Mouse (Mus musculus) kidney, adult 10 weeks (tissue): Measurements from ENCODE around the gene Olfr661. TPM values are rescaled to one million over a fixed set of nuclear protein-coding genes. Genes with fewer than 3 reads are reported as not detected.

Source experiments
- polyA plus RNA-seq: library from polyadenylated mRNA; stranded (reverse); fragments of 350-450 nt; fragmentation: Illumina TruSeq; extraction: RNeasy Lipid Tissue Mini Kit (QIAGEN cat#74804); gene quantifications from one replicate; pipeline ENCODE4 v1.2.3, GENCODE M21; 2014; ENCODE audit warnings: low read depth, low replicate concordance

Gene Olfr661
- not detected for polyA plus RNA-seq

DNA sequence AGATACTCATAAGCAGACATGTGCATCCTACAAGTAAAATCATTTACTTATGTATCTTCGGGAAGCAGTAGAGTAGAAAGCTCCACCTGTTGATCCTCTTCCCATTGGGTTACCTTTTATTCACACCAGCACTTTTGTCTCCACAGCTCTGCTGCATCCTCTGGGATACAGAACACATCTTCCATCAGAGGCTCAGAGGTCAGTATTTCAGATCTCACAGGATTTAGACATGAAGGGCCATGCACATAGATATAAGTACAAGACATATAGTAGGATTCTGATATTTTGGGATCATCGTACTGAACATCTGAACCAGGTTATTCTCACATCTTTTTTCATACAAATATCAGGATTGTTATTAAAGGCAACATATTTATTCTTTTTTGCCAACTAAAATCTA lies at the start of gene Olfr661:
TSS of gene Olfr661 (plus strand) at position 301 of the 400 bp plus-strand sequence.

DNA sequence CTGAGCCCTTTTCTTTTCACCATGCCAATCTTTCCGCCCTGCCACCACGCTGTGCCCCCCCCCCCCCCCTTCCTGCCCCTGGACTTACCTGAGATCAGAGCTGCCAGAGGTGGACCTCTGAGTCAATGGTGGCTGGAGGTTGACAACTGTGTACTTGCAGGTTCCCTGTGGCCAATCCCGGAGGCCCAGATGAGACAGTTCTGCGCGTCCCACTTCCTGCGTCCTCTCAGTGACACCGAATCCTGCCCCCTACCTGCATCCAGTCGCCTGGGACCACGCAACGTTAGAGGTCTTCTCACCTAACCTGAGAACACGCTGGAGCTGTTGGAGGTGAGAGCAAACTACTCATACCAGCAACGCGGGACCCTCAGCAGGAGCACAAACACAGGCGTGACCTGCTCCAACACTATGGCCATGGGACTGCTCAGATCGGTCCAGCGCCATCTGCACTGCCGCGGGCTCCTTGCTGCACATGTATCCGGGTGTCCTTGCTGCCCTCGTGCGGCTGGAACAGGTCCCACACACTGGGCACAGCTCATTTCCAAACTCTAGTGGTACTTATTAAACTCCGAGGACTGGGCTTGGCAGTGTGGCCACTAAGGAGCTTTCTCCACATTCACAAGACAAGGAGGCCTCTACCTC lies 39.3 kb upstream of the Olfr661 start, which contains the start of gene Olfr658:
TSS of gene Olfr658 (minus strand) at position 465 of the 642 bp plus-strand sequence.

DNA sequence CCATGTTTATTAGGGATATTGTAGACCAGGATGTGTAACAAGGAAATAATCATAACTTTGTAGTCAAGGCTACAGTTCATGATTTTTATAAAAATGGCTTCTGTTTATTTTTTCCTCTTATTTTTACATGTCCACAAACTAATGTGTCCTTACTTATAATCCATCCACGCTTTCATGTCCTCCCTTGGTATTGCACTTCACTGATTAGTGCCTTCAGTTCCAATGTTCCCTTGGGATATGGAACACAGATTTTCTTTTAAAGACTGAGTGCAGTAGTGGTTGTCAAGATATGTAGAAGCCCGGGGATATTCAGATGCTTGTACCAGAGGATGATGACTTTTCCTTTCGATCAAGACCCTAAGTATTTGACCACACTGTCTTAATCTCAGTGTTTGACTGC lies 19.8 kb upstream of the Olfr661 start, which contains the start of gene Olfr659:
TSS of gene Olfr659 (plus strand) at position 301 of the 400 bp plus-strand sequence.

Other genes starting within 250 kb of the Olfr661 start
- gene Trim30a, start 221.3 kb upstream of the Olfr661 start, polyA plus RNA-seq, result 12.9 TPM
- gene Trim30d, start 178.7 kb upstream of the Olfr661 start, polyA plus RNA-seq, result 5.3 TPM
- gene Olfr651, start 136.4 kb upstream of the Olfr661 start, polyA plus RNA-seq, result not detected
- gene Olfr652, start 125.6 kb upstream of the Olfr661 start, polyA plus RNA-seq, result not detected
- gene Olfr653, start 109.2 kb upstream of the Olfr661 start, polyA plus RNA-seq, result not detected
- not detected for gene Olfr654, start 99.5 kb upstream of the Olfr661 start, polyA plus RNA-seq
- gene Olfr655, start 84.7 kb upstream of the Olfr661 start, polyA plus RNA-seq, result not detected
- not detected for gene Olfr656, start 72.5 kb upstream of the Olfr661 start, polyA plus RNA-seq
- gene Olfr657, start 61.7 kb upstream of the Olfr661 start, polyA plus RNA-seq, result not detected
- not detected for gene Olfr658, start 39.2 kb upstream of the Olfr661 start, polyA plus RNA-seq
- gene Olfr659, start 19.7 kb upstream of the Olfr661 start, polyA plus RNA-seq, result not detected
- gene Usp17le, start 91.0 kb downstream of the Olfr661 start, polyA plus RNA-seq, result not detected
- not detected for gene Usp17lb, start 156.1 kb downstream of the Olfr661 start, polyA plus RNA-seq
- gene Usp17la, start 170.5 kb downstream of the Olfr661 start, polyA plus RNA-seq, result not detected
- not detected for gene Olfr665, start 191.5 kb downstream of the Olfr661 start, polyA plus RNA-seq
- not detected for gene Olfr666, start 209.5 kb downstream of the Olfr661 start, polyA plus RNA-seq
- not detected for gene Olfr667, start 235.0 kb downstream of the Olfr661 start, polyA plus RNA-seq
- gene Olfr668, start 241.6 kb downstream of the Olfr661 start, polyA plus RNA-seq, result not detected
- not detected for gene Olfr669, start 247.7 kb downstream of the Olfr661 start, polyA plus RNA-seq